Mouse (Mus musculus): ENCODE data around the gene Mtch1.

DNA sequence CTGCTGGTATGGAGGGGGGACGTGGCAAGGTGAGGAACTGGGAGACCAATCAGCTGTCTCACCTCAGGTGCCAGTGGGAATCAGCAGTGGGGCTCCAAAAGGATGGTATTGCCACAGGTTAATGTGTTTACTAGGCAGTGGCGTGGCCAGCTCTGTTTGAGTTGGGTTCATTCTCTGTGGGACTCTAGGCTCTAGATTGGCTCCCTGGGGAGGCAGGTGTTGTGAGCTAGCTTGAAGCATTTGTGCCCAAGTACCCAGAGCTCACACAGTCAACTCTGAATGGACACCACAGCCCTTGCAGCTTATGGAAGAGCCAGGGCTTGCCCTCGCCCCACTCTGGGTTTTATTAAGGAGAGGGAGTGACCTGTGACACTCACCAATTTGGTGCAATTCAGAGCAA lies 43.9 kb downstream of the Mtch1 start:
- TF ChIP-seq E2F4 (IDR thresholded peaks at IDR 0.05; ENCODE audit: insufficient replicate concordance, low read depth, low read length), result no peak
- TF ChIP-seq MEF2A (IDR thresholded peaks at IDR 0.05; ENCODE audit: borderline replicate concordance, low read depth, low read length), result no peak
- no peak for TF ChIP-seq POLR2A (IDR thresholded peaks at IDR 0.05; ENCODE audit: low read depth, low read length)
- TF ChIP-seq TCF12 (IDR thresholded peaks at IDR 0.05; ENCODE audit: low read depth, low read length), result no peak
- TF ChIP-seq EP300 (IDR thresholded peaks at IDR 0.05; ENCODE audit: low read length), result no peak
- TF ChIP-seq CHD1 (IDR thresholded peaks at IDR 0.05; ENCODE audit: low read depth, low read length), result no peak

Data from CH12.LX (cell line).